In the genomic region with DNA sequence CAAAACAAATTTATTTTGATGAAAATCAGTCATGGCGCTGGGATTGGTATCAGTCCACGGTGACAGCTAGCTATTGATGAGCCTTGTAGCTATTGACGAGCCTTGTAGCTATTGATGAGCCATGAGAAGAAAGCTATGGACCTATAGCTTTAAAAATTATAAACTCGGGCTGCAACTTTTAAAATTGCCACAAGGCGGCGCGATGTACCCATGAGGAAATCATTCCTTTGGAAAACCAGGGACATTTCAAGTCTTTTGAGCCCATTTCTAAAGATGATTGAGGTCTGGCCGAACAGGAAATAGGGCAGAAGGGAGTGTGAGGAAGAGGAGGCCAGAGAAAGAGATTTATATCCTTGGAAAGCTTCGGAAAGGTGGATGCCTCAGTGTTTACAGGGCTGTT, we compare ENCODE assay signal across 10 mouse cellular contexts.
DNase-seq lines count a peak whose midpoint lies in the region; ATAC-seq and TF ChIP-seq lines count a peak whose summit lies in the region.
"Had no signal": no experiment of that assay in that cellular context is flagged by ENCODE, and none has a peak within 500 bp of the region (broad histone marks: within the 10 kb centered on the region; RNA-seq: fewer than 3 reads in every experiment).

No protein-coding gene starts in this region.

- no peaks in the 10 kb centered on the region for H3K9me3 ChIP-seq in forebrain, embryonic 11.5 days (ENCODE audit: control insufficient read depth, low read length)
- H3K9me3 ChIP-seq in forebrain, embryonic 12.5 days, result no peaks in the 10 kb centered on the region
- H3K9me3 ChIP-seq in forebrain, embryonic 13.5 days (replicated peaks), result no peaks in the 10 kb centered on the region
- no peaks in the 10 kb centered on the region for H3K9me3 ChIP-seq in liver, postnatal 0 days (ENCODE audit: low read length)
- H3K9me3 ChIP-seq: midbrain, embryonic 12.5 days had no signal

- peak; percentile 75 for DNase-seq in forebrain, embryonic 11.5 days (ENCODE audit: low spot score)
- peak; percentile 27 for DNase-seq in thymus, postnatal 4 days
- no peak for DNase-seq in thymus, postnatal 14 days
- DNase-seq in kidney, postnatal 10 days, result peak; percentile 75
- DNase-seq in liver, postnatal 0 days, result peak; percentile 30
- DNase-seq in T-cell, adult 2 months (ENCODE audit: low spot score), result no peak

- no peaks in the 10 kb centered on the region for H3K36me3 ChIP-seq in forebrain, embryonic 11.5 days (ENCODE audit: control insufficient read depth, insufficient read depth, low read length)
- H3K36me3 ChIP-seq in forebrain, embryonic 12.5 days (replicated peaks), result no peaks in the 10 kb centered on the region
- no peaks in the 10 kb centered on the region for H3K36me3 ChIP-seq in forebrain, embryonic 13.5 days (ENCODE audit: poor library complexity, severe bottlenecking)
- no peaks in the 10 kb centered on the region for H3K36me3 ChIP-seq in liver, postnatal 0 days (replicated peaks; ENCODE audit: insufficient read depth, low read length)
- H3K36me3 ChIP-seq: midbrain, embryonic 12.5 days had no signal

- H3K9ac ChIP-seq in forebrain, embryonic 11.5 days (ENCODE audit: low read length), result peak overlapping the region; percentile 27; the same call in 1 of the 2 replicates
- H3K9ac ChIP-seq in forebrain, embryonic 12.5 days, result no peak overlapping the region
- H3K9ac ChIP-seq in forebrain, embryonic 13.5 days, result no peak overlapping the region
- no peak overlapping the region for H3K9ac ChIP-seq in liver, postnatal 0 days (replicated peaks)
- H3K9ac ChIP-seq: midbrain, embryonic 12.5 days had no signal

- no peak overlapping the region for H3K4me2 ChIP-seq in forebrain, embryonic 11.5 days (ENCODE audit: low read depth, low read length, severe bottlenecking)
- no peak overlapping the region for H3K4me2 ChIP-seq in forebrain, embryonic 12.5 days
- no peak overlapping the region for H3K4me2 ChIP-seq in forebrain, embryonic 13.5 days
- H3K4me2 ChIP-seq in liver, postnatal 0 days (ENCODE audit: low read depth, low read length), result no peak overlapping the region
- H3K4me2 ChIP-seq: midbrain, embryonic 12.5 days had no signal

- peak; percentile 59 for TF ChIP-seq CTCF in liver, postnatal 0 days (IDR thresholded peaks at IDR 0.05; ENCODE audit: low read depth)

- H3K27ac ChIP-seq in forebrain, embryonic 11.5 days (ENCODE audit: low read depth, low read length), result no peak overlapping the region
- H3K27ac ChIP-seq in forebrain, embryonic 12.5 days, result no peak overlapping the region
- peak overlapping the region; percentile 6; the same call in 1 of the 2 replicates for H3K27ac ChIP-seq in forebrain, embryonic 13.5 days
- H3K27ac ChIP-seq in liver, postnatal 0 days (ENCODE audit: low read depth), result no peak overlapping the region
- H3K27ac ChIP-seq: midbrain, embryonic 12.5 days had no signal

- WGBS in forebrain, embryonic 11.5 days, result 16% methylated on average over 9 of the region's 9 CpGs
- WGBS in forebrain, embryonic 12.5 days, result 15% methylated on average over 9 of the region's 9 CpGs
- 19% methylated on average over 9 of the region's 9 CpGs for WGBS in forebrain, embryonic 13.5 days
- 19% methylated on average over 9 of the region's 9 CpGs for WGBS in liver, postnatal 0 days (ENCODE audit: insufficient replicate concordance)

- TF ChIP-seq EP300 in liver, postnatal 0 days (IDR thresholded peaks at IDR 0.05; ENCODE audit: low read depth), result no peak

- no peak for ATAC-seq in forebrain, embryonic 11.5 days (replicated peaks; ENCODE audit: low FRiP score)
- no peak for ATAC-seq in forebrain, embryonic 12.5 days (ENCODE audit: low FRiP score)
- ATAC-seq in forebrain, embryonic 13.5 days, result no peak
- no peak for ATAC-seq in liver, postnatal 0 days

- H3K27me3 ChIP-seq in forebrain, embryonic 11.5 days (ENCODE audit: control insufficient read depth, insufficient read depth, low read length), result no peaks in the 10 kb centered on the region
- H3K27me3 ChIP-seq in forebrain, embryonic 12.5 days, result 0 out of 2 replicates have a peak, but pooled peaks cover 4% of the 10 kb centered on the region
- no peaks in the 10 kb centered on the region for H3K27me3 ChIP-seq in forebrain, embryonic 13.5 days
- no peaks in the 10 kb centered on the region for H3K27me3 ChIP-seq in liver, postnatal 0 days (ENCODE audit: insufficient read depth, low read length)
- H3K27me3 ChIP-seq: CH12.LX had no signal

- H3K4me1 ChIP-seq in forebrain, embryonic 11.5 days (replicated peaks; ENCODE audit: control insufficient read depth, insufficient read depth, low read length), result no peaks in the 10 kb centered on the region
- H3K4me1 ChIP-seq in forebrain, embryonic 12.5 days, result peaks cover 6% of the 10 kb centered on the region; the same call in 1 of the 2 replicates
- H3K4me1 ChIP-seq in forebrain, embryonic 13.5 days, result peaks cover 9% of the 10 kb centered on the region
- no peaks in the 10 kb centered on the region for H3K4me1 ChIP-seq in liver, postnatal 0 days (ENCODE audit: insufficient read depth)
- H3K4me1 ChIP-seq: midbrain, embryonic 12.5 days had no signal

- H3K4me3 ChIP-seq in forebrain, embryonic 11.5 days (ENCODE audit: low read depth, low read length), result no peak overlapping the region
- H3K4me3 ChIP-seq in forebrain, embryonic 12.5 days (replicated peaks), result no peak overlapping the region
- H3K4me3 ChIP-seq in forebrain, embryonic 13.5 days, result no peak overlapping the region
- H3K4me3 ChIP-seq in liver, postnatal 0 days (ENCODE audit: low read depth, low read length), result no peak overlapping the region
- H3K4me3 ChIP-seq: midbrain, embryonic 12.5 days had no signal

Comparison
In these comparisons a context has a peak if more than half of its experiments do, and no peak if none do; other contexts are left out.
1. DNase-seq: peak in forebrain, embryonic 11.5 days (single experiment), thymus, postnatal 4 days (single experiment), kidney, postnatal 10 days (single experiment) and liver, postnatal 0 days (single experiment); none in thymus, postnatal 14 days (single experiment) and T-cell, adult 2 months (single experiment).